Mouse (Mus musculus) neural tube, embryonic 11.5 days (tissue): Measurements from ENCODE around the gene Tmeff2. TPM values are rescaled to one million over a fixed set of nuclear protein-coding genes. Genes with fewer than 3 reads are reported as not detected.

Source experiments
- ATAC-seq: fragments of 200-750 bp; cut with Nextera tagmentation; 2 replicates; pipeline ENCODE4 v1.8.0; 2017; ENCODE audit warnings: moderate number of reproducible peaks, mild to moderate bottlenecking, moderate TSS enrichment, moderate library complexity; ENCODE audit not compliant: insufficient read depth, low FRiP score, low TSS enrichment
- DNase-seq: peaks from one replicate; pipeline ENCODE4 v3.0.0-alpha.2; 2015; ENCODE audit warnings: low spot score
- H3K27ac ChIP-seq: fragments of 300-500 bp; sonication (generic); 2 replicates; pipeline ENCODE4 v1.5.1; 2014; ENCODE audit warnings: low read depth, mild to moderate bottlenecking, low read length
- H3K27me3 ChIP-seq: fragments of 300-500 bp; sonication (generic); 2 replicates; pipeline ENCODE4 v1.6.1; 2014; ENCODE audit warnings: mild to moderate bottlenecking, low read length, mixed read lengths; ENCODE audit not compliant: control insufficient read depth, insufficient read depth
- H3K36me3 ChIP-seq: fragments of 300-500 bp; sonication (generic); 2 replicates; pipeline ENCODE4 v1.6.1; 2014; ENCODE audit warnings: mild to moderate bottlenecking, low read length, moderate library complexity, mixed read lengths; ENCODE audit not compliant: control insufficient read depth, insufficient read depth
- H3K4me1 ChIP-seq: fragments of 300-500 bp; sonication (generic); 2 replicates; pipeline ENCODE4 v1.6.1; 2014; ENCODE audit warnings: low read length, mixed read lengths; ENCODE audit not compliant: control insufficient read depth, insufficient read depth
- H3K4me2 ChIP-seq: fragments of 300-500 bp; sonication (generic); 2 replicates; pipeline ENCODE4 v1.6.1; 2014; ENCODE audit warnings: low read depth, mild to moderate bottlenecking, moderate library complexity
- H3K4me3 ChIP-seq: fragments of 300-500 bp; sonication (generic); 2 replicates; pipeline ENCODE4 v1.5.1; 2014; ENCODE audit warnings: low read depth, low read length
- H3K9ac ChIP-seq: fragments of 300-500 bp; sonication (generic); 2 replicates; pipeline ENCODE4 v1.6.1; 2014; ENCODE audit warnings: mild to moderate bottlenecking, low read length
- H3K9me3 ChIP-seq: fragments of 300-500 bp; sonication (generic); 2 replicates; pipeline ENCODE4 v1.6.1; 2016; ENCODE audit warnings: low read length; ENCODE audit not compliant: control insufficient read depth
- WGBS: fragments of 180-500 bp; shearing (Covaris S2); extraction: QIAGEN DNeasy Blood & Tissue Kit; methylation state at CpG from one replicate; pipeline ENCODE4 v1.1.7; 2014; 5-methylcytosine and 5-hydroxymethylcytosine counted together
- microRNA-seq: library from miRNA; unstranded; fragments of <30 nt; microRNA quantifications from one replicate; pipeline ENCODE4, GENCODE M21; 2016
- polyA plus RNA-seq: library from polyadenylated mRNA; unstranded; fragments of >200 nt; fragmentation: Nextera tagmentation; extraction: Ambion mirVana; gene quantifications from 2 replicates; pipeline ENCODE4 v1.2.1, GENCODE M21; 2014

Gene Tmeff2
- polyA plus RNA-seq, 1 experiment from 2014 or later: 32.9 TPM

DNA sequence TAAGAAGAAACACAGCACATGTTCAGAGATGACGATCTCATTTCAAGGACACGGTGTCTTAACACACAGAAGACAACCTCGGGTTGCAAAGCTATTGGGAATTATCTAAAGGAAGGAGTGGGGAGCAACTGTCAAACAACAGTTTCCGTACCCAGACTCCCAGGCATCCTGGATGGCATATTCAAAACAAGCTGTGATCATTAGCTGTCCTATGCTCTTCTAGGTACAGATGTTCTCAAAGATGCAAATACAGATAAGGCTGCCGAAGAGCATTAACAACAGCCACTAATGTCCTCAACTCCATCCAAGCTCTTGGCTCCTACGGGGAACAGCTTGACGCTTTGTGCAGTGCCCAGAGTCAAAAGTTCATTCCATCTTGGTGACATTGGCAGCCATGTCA, 324.7 kb downstream of the Tmeff2 start:
- H3K27ac ChIP-seq: no peak overlapping the region
- 91% methylated on average over 7 of the region's 7 CpGs for WGBS
- H3K9ac ChIP-seq: no peak overlapping the region
- no peaks in the 10 kb centered on the region for H3K4me1 ChIP-seq
- no peaks in the 10 kb centered on the region for H3K9me3 ChIP-seq
- H3K36me3 ChIP-seq: no peaks in the 10 kb centered on the region
- no peak overlapping the region for H3K4me2 ChIP-seq
- H3K27me3 ChIP-seq: no peaks in the 10 kb centered on the region
- DNase-seq: no peak
- no peak overlapping the region for H3K4me3 ChIP-seq
- ATAC-seq: no peak

Small RNA genes lying within 50 kb of the gene (microRNA-seq; reads per million reads assigned to microRNA genes)
- gene Gm25736: not detected
